Mouse (Mus musculus) lung, adult 2 months (tissue): ENCODE data around the gene Cyp2t4.

Experiments used
- CTCF ChIP-seq: fragments of 200-500 bp; IDR thresholded peaks from 2 replicates; pipeline ENCODE4 v1.5.1; 2011; ENCODE audit warnings: mild to moderate bottlenecking, low read length, control low read depth; ENCODE audit not compliant: insufficient read depth
- POLR2A ChIP-seq: fragments of 200-500 bp; IDR thresholded peaks from 2 replicates; pipeline ENCODE4 v1.6.1; 2011; ENCODE audit warnings: low read depth, mild to moderate bottlenecking, control low read depth, low read length, borderline replicate concordance; ENCODE audit errors: extremely low read depth

DNA sequence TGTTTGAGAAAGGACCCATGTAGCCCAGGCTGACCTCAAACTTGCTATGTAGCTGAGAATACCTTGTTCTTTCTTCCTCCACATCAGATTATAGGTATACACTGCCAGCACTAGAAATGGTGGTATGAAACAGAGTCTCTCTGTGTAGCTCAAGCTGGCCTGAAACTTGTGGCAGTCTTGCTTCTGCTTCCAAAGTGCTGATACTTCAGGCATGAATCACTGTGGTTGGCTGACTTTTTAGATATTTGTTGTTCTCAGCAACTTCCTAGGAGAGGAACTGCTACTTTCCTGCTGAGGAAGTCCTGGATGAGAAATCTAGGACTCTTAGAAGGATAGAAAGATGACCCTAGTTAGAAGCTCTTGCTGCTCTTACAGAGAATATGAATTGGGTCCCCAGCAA is 44.8 kb downstream of the Cyp2t4 start:
- TF ChIP-seq POLR2A (no peak), CTCF (no peak)
